11 mouse cellular contexts compared by ENCODE assay signal in the genomic region with DNA sequence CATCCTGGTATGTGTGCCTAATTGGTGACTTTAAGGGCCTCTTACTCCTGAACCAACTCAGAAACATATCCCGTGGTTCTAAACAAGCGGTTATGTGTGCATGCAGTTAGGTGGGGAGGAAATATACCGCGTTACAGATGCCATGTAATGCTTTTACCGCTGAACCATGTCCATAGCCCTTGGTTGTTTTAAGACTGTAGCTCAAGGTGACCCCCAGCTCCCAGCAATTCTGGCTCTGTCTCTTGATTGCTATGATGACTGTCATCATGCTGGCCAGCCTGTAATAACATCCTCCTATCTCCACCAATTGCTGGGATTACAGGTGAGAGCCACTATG. TPM values are rescaled to one million over a fixed set of nuclear protein-coding genes. Genes with fewer than 3 reads are reported as not detected.
A peak's percentile ranks its signal among the peaks of the same experiment; 100 is the strongest.
DNase-seq lines count a peak whose midpoint lies in the region; ATAC-seq and TF ChIP-seq lines count a peak whose summit lies in the region.
"Had no signal": no experiment of that assay in that cellular context is flagged by ENCODE, and none has a peak within 500 bp of the region (broad histone marks: within the 10 kb centered on the region; RNA-seq: fewer than 3 reads in every experiment).

No protein-coding gene starts in this region.

- H3K9me3 ChIP-seq in heart, embryonic 16.5 days (replicated peaks; ENCODE audit: control insufficient read depth, low read length), result no peaks in the 10 kb centered on the region
- no peaks in the 10 kb centered on the region for H3K9me3 ChIP-seq in CH12.LX (replicated peaks; ENCODE audit: low read length)
- H3K9me3 ChIP-seq in embryonic facial prominence, embryonic 12.5 days, result no peaks in the 10 kb centered on the region

- TF ChIP-seq POLR2A in CH12.LX (IDR thresholded peaks at IDR 0.05; ENCODE audit: low read depth, low read length), result peak; percentile 36; the same call in 1 of the 2 replicates
- no peak for TF ChIP-seq POLR2A in liver, adult 2 months (IDR thresholded peaks at IDR 0.05; ENCODE audit: extremely low read depth, insufficient read depth, low read length)

- no peak for TF ChIP-seq RAD21 in CH12.LX (IDR thresholded peaks at IDR 0.05; ENCODE audit: low read depth, low read length)

- H3K27me3 ChIP-seq in heart, embryonic 16.5 days (ENCODE audit: control insufficient read depth, insufficient read depth, low read length), result no peaks in the 10 kb centered on the region
- no peaks in the 10 kb centered on the region for H3K27me3 ChIP-seq in CH12.LX (replicated peaks)
- no peaks in the 10 kb centered on the region for H3K27me3 ChIP-seq in embryonic facial prominence, embryonic 12.5 days
- H3K27me3 ChIP-seq in liver, adult 2 months (ENCODE audit: control insufficient read depth, insufficient read depth, low read length), result no peaks in the 10 kb centered on the region
- H3K27me3 ChIP-seq: Patski had no signal

- H3K4me3 ChIP-seq in heart, embryonic 16.5 days (ENCODE audit: low read length), result 0 out of 2 replicates have a peak overlapping the region, but pooled peaks have one; percentile 3
- peak overlapping the region in 1 of 3 experiments; percentile 87 for H3K4me3 ChIP-seq in CH12.LX (replicated peaks in 1 of 3; ENCODE audit: low read depth in 2 of 3, low read length in 2 of 3, poor library complexity in 1 of 3)
- no peak overlapping the region for H3K4me3 ChIP-seq in embryonic facial prominence, embryonic 12.5 days
- H3K4me3 ChIP-seq in liver, adult 2 months (ENCODE audit: insufficient read depth, low read depth, low read length), result peak overlapping the region; percentile 86

- dilution Hi-C loops in CH12.LX (cut with MboI; ENCODE audit: extremely low pct_ligation_motif_present, extremely low pct_unique_long_range_greater_than_20kb, low sequenced_read_pairs), result no loop called here

- H3K36me3 ChIP-seq in heart, embryonic 16.5 days (ENCODE audit: control insufficient read depth, insufficient read depth), result no peaks in the 10 kb centered on the region; the same call in 1 of the 2 replicates
- peaks cover 1 to 24% of the 10 kb centered on the region in 2 experiments for H3K36me3 ChIP-seq in CH12.LX (replicated peaks in 1 of 2; ENCODE audit: control insufficient read depth in 1 of 2, insufficient read depth in 1 of 2, low read length in 1 of 2)
- H3K36me3 ChIP-seq in embryonic facial prominence, embryonic 12.5 days, result peaks cover 6% of the 10 kb centered on the region; the same call in 1 of the 2 replicates
- H3K36me3 ChIP-seq in liver, adult 2 months (ENCODE audit: control insufficient read depth, insufficient read depth, low read length), result peaks cover 13% of the 10 kb centered on the region

- H3K79me2 ChIP-seq in CH12.LX (replicated peaks; ENCODE audit: control insufficient read depth, extremely low read depth, insufficient read depth, poor library complexity, severe bottlenecking), result peaks cover 10% of the 10 kb centered on the region
- H3K79me2 ChIP-seq in liver, adult 2 months (ENCODE audit: control insufficient read depth, insufficient read depth, low read length), result peaks cover 4% of the 10 kb centered on the region; the same call in 1 of the 2 replicates

- no peak for DNase-seq in heart, adult 8-10 months (ENCODE audit: low spot score)
- DNase-seq in CH12.LX (ENCODE audit: extremely low read depth), result no peak
- peak; percentile 78 for DNase-seq in liver, adult 2 months (ENCODE audit: extremely low read depth, low read depth, low spot score)
- DNase-seq in cerebellum, postnatal 10 days, result no peak
- DNase-seq in left cerebral cortex, postnatal 36 days (ENCODE audit: low spot score in 2 of 2), result no peak
- DNase-seq: cerebellum, adult 2 months; gastrocnemius, postnatal 36 days had no signal

- H3K4me2 ChIP-seq in heart, embryonic 16.5 days (ENCODE audit: low read depth, low read length), result peak overlapping the region; percentile 73
- H3K4me2 ChIP-seq in CH12.LX (ENCODE audit: insufficient read depth, low read depth, poor library complexity, severe bottlenecking), result peak overlapping the region; percentile 75
- peak overlapping the region; percentile 78; the same call in 1 of the 2 replicates for H3K4me2 ChIP-seq in embryonic facial prominence, embryonic 12.5 days (replicated peaks)

- TF ChIP-seq CTCF in CH12.LX (conservative IDR thresholded peaks at IDR 0.05 in 1 of 2, IDR thresholded peaks at IDR 0.05 in 1 of 2; ENCODE audit: low read depth in 2 of 2, low read length in 2 of 2), result no peak
- no peak for TF ChIP-seq CTCF in liver, adult 2 months (IDR thresholded peaks at IDR 0.05; ENCODE audit: low read depth, low read length)

- peak overlapping the region; percentile 33 for H3K27ac ChIP-seq in heart, embryonic 16.5 days (ENCODE audit: low read length)
- peak overlapping the region; percentile 13; the same call in 1 of the 2 replicates for H3K27ac ChIP-seq in CH12.LX (ENCODE audit: insufficient read depth, low read depth)
- H3K27ac ChIP-seq in embryonic facial prominence, embryonic 12.5 days, result no peak overlapping the region
- peak overlapping the region; percentile 99 for H3K27ac ChIP-seq in liver, adult 2 months (replicated peaks; ENCODE audit: insufficient read depth, low read depth, low read length)

- intact Hi-C loops in left cerebral cortex, postnatal 36 days (cut with DNase I), result no loop called here

- H3K4me1 ChIP-seq in heart, embryonic 16.5 days (ENCODE audit: control insufficient read depth, insufficient read depth, low read length), result peaks cover 23% of the 10 kb centered on the region
- H3K4me1 ChIP-seq in CH12.LX (ENCODE audit: control insufficient read depth in 1 of 2, insufficient read depth in 2 of 2), result peaks cover 14 to 41% of the 10 kb centered on the region in 2 experiments
- peaks cover 19% of the 10 kb centered on the region for H3K4me1 ChIP-seq in embryonic facial prominence, embryonic 12.5 days
- H3K4me1 ChIP-seq in liver, adult 2 months (ENCODE audit: control insufficient read depth, insufficient read depth, low read length), result peaks cover 25% of the 10 kb centered on the region

- no peak for TF ChIP-seq EP300 in CH12.LX (IDR thresholded peaks at IDR 0.05; ENCODE audit: low read length)

- ATAC-seq in heart, embryonic 16.5 days (replicated peaks; ENCODE audit: extremely low read depth, insufficient read depth, low FRiP score), result no peak
- no peak for ATAC-seq in embryonic facial prominence, embryonic 12.5 days (ENCODE audit: insufficient number of reproducible peaks, insufficient read depth, low FRiP score, low TSS enrichment)
- ATAC-seq in cerebellum, adult (ENCODE audit: insufficient number of reproducible peaks, low FRiP score, low TSS enrichment), result no peak
- ATAC-seq: Patski had no signal

- 76% methylated on average over 5 of the region's 5 CpGs for WGBS in heart, embryonic 16.5 days
- 91% methylated on average over 5 of the region's 5 CpGs for WGBS in embryonic facial prominence, embryonic 12.5 days
- WGBS in liver, adult 2 months, result 19% methylated on average over 5 of the region's 5 CpGs

- no peak overlapping the region for H3K9ac ChIP-seq in heart, embryonic 16.5 days (ENCODE audit: low read length)
- peak overlapping the region; percentile 81; the same call in 1 of the 2 replicates for H3K9ac ChIP-seq in CH12.LX (ENCODE audit: insufficient read depth, low read depth)
- no peak overlapping the region for H3K9ac ChIP-seq in embryonic facial prominence, embryonic 12.5 days
- peak overlapping the region; percentile 93 for H3K9ac ChIP-seq in liver, adult 2 months (ENCODE audit: low read depth, low read length)

- in situ Hi-C loops in CH12.LX (cut with MboI; ENCODE audit: low pct_ligation_motif_present, low pct_unique_long_range_greater_than_20kb, low sequenced_read_pairs), result no loop called here

RNA-seq across cellular contexts. Expression of a gene that starts 2.4 kb away (rescaled TPM):
- 647 and 680 TPM in 2 replicates for polyA plus RNA-seq in heart, embryonic 16.5 days (2015; fragmentation: Nextera tagmentation; extraction: Ambion mirVana)
- total RNA-seq in heart, adult 8-10 months (2022), result 100 to 1,000 TPM in 1 of 4 experiments, 10 to 100 TPM in 3; 67.6 to 101 (median 81.7) TPM
- total RNA-seq in CH12.LX (2012; rRNA removed), result 506 and 595 TPM in 2 replicates
- total RNA-seq in CH12.LX (2014; rRNA removed), result 750 and 883 TPM in 2 replicates
- 694 and 813 TPM in 2 replicates for polyA plus RNA-seq in CH12.LX (2012; ENCODE audit: insufficient read length, low read depth)
- polyA plus RNA-seq in embryonic facial prominence, embryonic 12.5 days (2016; fragmentation: Nextera tagmentation; extraction: Ambion mirVana), result 798 and 814 TPM in 2 replicates
- 5,129 and 5,348 TPM in 2 replicates for total RNA-seq in liver, adult 2 months (2014; rRNA removed)
- 8,357 and 9,405 TPM in 2 replicates for polyA plus RNA-seq in liver, adult 2 months (2012; rRNA removed)
- total RNA-seq in left cerebral cortex, postnatal 36 days (2021), result 100 to 1,000 TPM; 105 to 110 TPM

RNA-seq across cellular contexts. Expression of a gene that starts 6.5 kb away (rescaled TPM):
- 83.6 and 84.2 TPM in 2 replicates for polyA plus RNA-seq in heart, embryonic 16.5 days (2015; fragmentation: Nextera tagmentation; extraction: Ambion mirVana)
- total RNA-seq in heart, adult 8-10 months (2022), result 10 to 100 TPM; 77.0 to 83.3 (median 79.8) TPM
- total RNA-seq in CH12.LX (2012; rRNA removed), result 72.8 and 74.6 TPM in 2 replicates
- 50.6 and 52.1 TPM in 2 replicates for total RNA-seq in CH12.LX (2014; rRNA removed)
- 86.3 and 93.5 TPM in 2 replicates for polyA plus RNA-seq in CH12.LX (2012; ENCODE audit: insufficient read length, low read depth)
- 122 and 124 TPM in 2 replicates for polyA plus RNA-seq in embryonic facial prominence, embryonic 12.5 days (2016; fragmentation: Nextera tagmentation; extraction: Ambion mirVana)
- total RNA-seq in liver, adult 2 months (2014; rRNA removed), result 62.0 and 63.8 TPM in 2 replicates
- 63.3 and 65.2 TPM in 2 replicates for polyA plus RNA-seq in liver, adult 2 months (2012; rRNA removed)
- total RNA-seq in left cerebral cortex, postnatal 36 days (2021), result 100 to 1,000 TPM in 1 of 2 experiments, 10 to 100 TPM in 1; 99.3 to 122 TPM

RNA-seq across cellular contexts. Expression of a gene that starts 35.1 kb away (rescaled TPM):
- polyA plus RNA-seq in heart, embryonic 16.5 days (2015; fragmentation: Nextera tagmentation; extraction: Ambion mirVana), result 32.5 and 34.2 TPM in 2 replicates
- total RNA-seq in heart, adult 8-10 months (2022), result 10 to 100 TPM; 66.6 to 85.9 (median 81.5) TPM
- total RNA-seq in CH12.LX (2012; rRNA removed) (5.0 and 8.7 TPM in 2 replicates), CH12.LX (2014; rRNA removed) (7.3 and 7.4 TPM in 2 replicates)
- polyA plus RNA-seq in CH12.LX (2012; ENCODE audit: insufficient read length, low read depth), result 3.0 and 5.0 TPM in 2 replicates
- 28.1 and 28.7 TPM in 2 replicates for polyA plus RNA-seq in embryonic facial prominence, embryonic 12.5 days (2016; fragmentation: Nextera tagmentation; extraction: Ambion mirVana)
- total RNA-seq in liver, adult 2 months (2014; rRNA removed), result 17.7 and 17.9 TPM in 2 replicates
- 35.2 and 41.2 TPM in 2 replicates for polyA plus RNA-seq in liver, adult 2 months (2012; rRNA removed)
- 10 to 100 TPM; 29.2 to 41.4 TPM for total RNA-seq in left cerebral cortex, postnatal 36 days (2021)

RNA-seq across cellular contexts. Expression of a gene that starts 35.2 kb away (rescaled TPM):
- polyA plus RNA-seq in heart, embryonic 16.5 days (2015; fragmentation: Nextera tagmentation; extraction: Ambion mirVana), result 372 and 444 TPM in 2 replicates
- 100 to 1,000 TPM; 196 to 229 (median 224) TPM for total RNA-seq in heart, adult 8-10 months (2022)
- total RNA-seq in CH12.LX (2012; rRNA removed), result 84.0 and 96.9 TPM in 2 replicates
- 231 and 243 TPM in 2 replicates for total RNA-seq in CH12.LX (2014; rRNA removed)
- polyA plus RNA-seq in CH12.LX (2012; ENCODE audit: insufficient read length, low read depth), result 308 TPM in 2 replicates
- 380 and 391 TPM in 2 replicates for polyA plus RNA-seq in embryonic facial prominence, embryonic 12.5 days (2016; fragmentation: Nextera tagmentation; extraction: Ambion mirVana)
- 123 TPM in 2 replicates for total RNA-seq in liver, adult 2 months (2014; rRNA removed)
- polyA plus RNA-seq in liver, adult 2 months (2012; rRNA removed), result 64.7 and 82.8 TPM in 2 replicates
- total RNA-seq in left cerebral cortex, postnatal 36 days (2021), result 100 to 1,000 TPM; 160 to 176 TPM

RNA-seq across cellular contexts. Expression of a gene that starts 44.5 kb away (rescaled TPM):
- 8.1 and 8.7 TPM in 2 replicates for polyA plus RNA-seq in heart, embryonic 16.5 days (2015; fragmentation: Nextera tagmentation; extraction: Ambion mirVana)
- total RNA-seq in heart, adult 8-10 months (2022), result 1 to 10 TPM; 3.8 to 6.5 (median 4.9) TPM
- total RNA-seq in CH12.LX (2012; rRNA removed) (2.2 and 2.7 TPM in 2 replicates), CH12.LX (2014; rRNA removed) (1.1 and 1.3 TPM in 2 replicates)
- polyA plus RNA-seq in CH12.LX (2012; ENCODE audit: insufficient read length, low read depth), result 1.5 and 2.1 TPM in 2 replicates
- 17.4 and 17.5 TPM in 2 replicates for polyA plus RNA-seq in embryonic facial prominence, embryonic 12.5 days (2016; fragmentation: Nextera tagmentation; extraction: Ambion mirVana)
- total RNA-seq in liver, adult 2 months (2014; rRNA removed), result 65.5 and 66.6 TPM in 2 replicates
- 45.8 and 54.5 TPM in 2 replicates for polyA plus RNA-seq in liver, adult 2 months (2012; rRNA removed)
- 10 to 100 TPM; 29.5 to 34.0 TPM for total RNA-seq in left cerebral cortex, postnatal 36 days (2021)

Comparison
In these comparisons a context has a peak if more than half of its experiments do, and no peak if none do; other contexts are left out.
1. H3K9ac ChIP-seq: peak in CH12.LX (single experiment) and liver, adult 2 months (single experiment); none in heart, embryonic 16.5 days (single experiment) and embryonic facial prominence, embryonic 12.5 days (single experiment).
2. RNA of a gene that starts 2.4 kb away (total RNA-seq): 5,129 to 5,348 TPM in liver, adult 2 months and 506 to 883 TPM in CH12.LX; 105 to 110 TPM in left cerebral cortex, postnatal 36 days and 67.6 to 101 TPM in heart, adult 8-10 months; every median in the first group is over 4 times any median in the second.
3. Peak in every context shown above with its lines, with median percentiles within 50 percentile points of each other: H3K4me2 ChIP-seq.